Mouse (Mus musculus) liver, embryonic 16.5 days (tissue): ENCODE results near the gene Olfr911-ps1. TPM values are rescaled to one million over a fixed set of nuclear protein-coding genes. Genes with fewer than 3 reads are reported as not detected.

Source experiments
- ATAC-seq: fragments of 200-750 bp; cut with Nextera tagmentation; 2 replicates; pipeline ENCODE4 v1.8.0; 2017; ENCODE audit warnings: low read depth, mild to moderate bottlenecking, moderate number of reproducible peaks, moderate library complexity
- H3K27ac ChIP-seq: fragments of 300-500 bp; sonication (generic); 2 replicates; pipeline ENCODE4 v1.5.1; 2014; ENCODE audit warnings: mild to moderate bottlenecking, low read length
- H3K27me3 ChIP-seq: fragments of 300-500 bp; sonication (generic); 2 replicates; pipeline ENCODE4 v1.6.1; 2014; ENCODE audit warnings: low read depth, low read length, mixed read lengths; ENCODE audit not compliant: control insufficient read depth, insufficient read depth
- H3K36me3 ChIP-seq: fragments of 300-500 bp; sonication (generic); 2 replicates; pipeline ENCODE4 v1.6.1; 2014; ENCODE audit warnings: mild to moderate bottlenecking; ENCODE audit not compliant: control insufficient read depth, insufficient read depth
- H3K4me1 ChIP-seq: fragments of 300-500 bp; sonication (generic); 2 replicates; pipeline ENCODE4 v1.6.1; 2014; ENCODE audit warnings: low read depth, low read length, mixed read lengths; ENCODE audit not compliant: control insufficient read depth
- H3K4me2 ChIP-seq: fragments of 300-500 bp; sonication (generic); 2 replicates; pipeline ENCODE4 v1.6.1; 2014; ENCODE audit warnings: low read depth, low read length, mixed read lengths
- H3K4me3 ChIP-seq: fragments of 300-500 bp; sonication (generic); 2 replicates; pipeline ENCODE4 v1.5.1; 2014; ENCODE audit warnings: low read depth, mild to moderate bottlenecking, low read length
- H3K9ac ChIP-seq: fragments of 300-500 bp; sonication (generic); 2 replicates; pipeline ENCODE4 v1.6.1; 2014; ENCODE audit warnings: low read depth, low read length
- H3K9me3 ChIP-seq: fragments of 300-500 bp; sonication (generic); replicated peaks from 2 replicates; pipeline ENCODE4 v1.6.1; 2016; ENCODE audit warnings: low read length; ENCODE audit not compliant: control insufficient read depth
- WGBS: fragments of 180-500 bp; shearing (Covaris S2); extraction: QIAGEN DNeasy Blood & Tissue Kit; methylation state at CpG from one replicate; pipeline ENCODE4 v1.1.7; 2014; ENCODE audit not compliant: insufficient replicate concordance; 5-methylcytosine and 5-hydroxymethylcytosine counted together
- polyA plus RNA-seq: library from polyadenylated mRNA; unstranded; fragments of >200 nt; fragmentation: Nextera tagmentation; extraction: Ambion mirVana; gene quantifications from 2 replicates; pipeline ENCODE4 v1.2.1, GENCODE M21; 2015

The Olfr911-ps1 gene
- polyA plus RNA-seq: not detected in 2 replicates

DNA sequence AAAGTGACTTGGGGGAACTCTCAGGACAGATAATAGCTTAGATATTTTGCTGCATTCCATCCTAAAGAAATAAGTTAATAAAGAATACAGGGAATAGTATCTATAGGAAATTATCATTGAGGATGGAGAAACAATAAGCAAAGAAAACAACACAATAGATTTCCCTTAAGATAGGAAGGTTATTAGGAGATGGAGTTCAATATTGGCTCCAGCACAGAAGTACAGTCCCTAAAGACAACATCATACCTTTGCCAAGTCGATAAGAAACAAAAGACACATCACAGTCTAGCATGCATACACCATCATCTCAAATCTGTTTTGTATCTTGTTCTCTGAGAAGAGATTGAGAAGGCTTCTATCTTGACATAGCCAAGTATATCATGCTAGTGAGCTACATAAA is at the start of gene Olfr911-ps1:
Gene Olfr911-ps1 (plus strand): TSS at position 301 of the 400 bp plus-strand sequence.
- Histone ChIP-seq H3K4me2 (no peak within 1 kb of the TSS), H3K27me3 (no peaks in the 10 kb centered on the region), H3K9ac (no peak within 1 kb of the TSS), H3K9me3 (no peaks in the 10 kb centered on the region), H3K27ac (no peak within 1 kb of the TSS), H3K4me1 (no peaks in the 10 kb centered on the region), H3K36me3 (no peaks in the 10 kb centered on the region), H3K4me3 (no peak within 1 kb of the TSS)
- WGBS: 20% methylated on average over 1 of the region's 1 CpGs
- ATAC-seq: no peak

DNA sequence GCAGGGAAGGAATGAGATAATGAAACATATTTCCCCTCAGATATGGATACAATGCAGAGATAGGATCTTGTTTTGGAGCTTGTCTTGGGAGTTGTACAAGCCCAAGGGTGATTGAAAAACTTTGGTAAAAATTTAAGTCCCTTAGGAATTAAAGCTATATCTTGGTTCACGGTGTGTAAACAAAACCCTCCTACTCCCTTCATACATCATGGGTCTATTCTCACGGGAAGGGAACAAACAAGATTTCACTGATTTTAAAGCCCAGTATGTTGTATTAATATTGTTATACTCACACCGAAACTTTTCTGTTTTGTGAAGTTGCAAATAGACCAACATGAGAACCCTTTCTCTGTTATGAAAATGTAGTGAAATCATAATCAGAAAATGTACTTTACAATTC is 34.6 kb upstream of the Olfr911-ps1 start, which contains the start of gene Olfr906:
Gene Olfr906 (plus strand): TSS at position 301 of the 400 bp plus-strand sequence.
- Histone ChIP-seq H3K4me1 (no peaks in the 10 kb centered on the region), H3K27ac (no peak within 1 kb of the TSS), H3K4me2 (no peak within 1 kb of the TSS), H3K27me3 (no peaks in the 10 kb centered on the region), H3K9me3 (no peaks in the 10 kb centered on the region), H3K9ac (no peak within 1 kb of the TSS), H3K36me3 (no peaks in the 10 kb centered on the region), H3K4me3 (no peak within 1 kb of the TSS)
- 52% methylated on average over 3 of the region's 3 CpGs for WGBS
- ATAC-seq: no peak

DNA sequence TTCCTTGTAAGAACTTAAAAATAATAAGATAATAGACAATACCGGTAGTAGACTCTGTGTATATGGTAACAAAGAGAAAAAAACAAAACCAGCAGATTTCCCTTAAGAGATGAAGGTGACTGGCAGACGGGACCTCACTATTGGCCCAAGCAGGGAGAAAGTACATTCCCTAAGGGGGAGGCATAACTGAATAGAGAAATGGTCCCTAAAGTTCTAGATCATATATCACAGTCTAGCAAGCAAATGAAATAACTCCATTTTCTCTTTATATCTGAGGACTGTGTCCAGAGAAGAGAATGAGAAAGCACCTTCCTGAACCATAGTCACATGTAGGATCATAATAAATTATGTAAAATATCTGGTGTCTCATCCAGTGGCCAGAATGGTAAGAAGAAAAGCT is 25.9 kb upstream of the Olfr911-ps1 start, which contains the start of gene Olfr907:
Gene Olfr907 (plus strand): TSS at position 301 of the 400 bp plus-strand sequence.
- H3K9me3 ChIP-seq: no peaks in the 10 kb centered on the region
- no peak within 1 kb of the TSS for H3K4me2 ChIP-seq
- no peaks in the 10 kb centered on the region for H3K36me3 ChIP-seq
- H3K9ac ChIP-seq: no peak within 1 kb of the TSS
- 49% methylated on average over 2 of the region's 2 CpGs for WGBS
- no peak within 1 kb of the TSS for H3K4me3 ChIP-seq
- H3K27ac ChIP-seq: no peak within 1 kb of the TSS
- H3K27me3 ChIP-seq: no peaks in the 10 kb centered on the region
- no peak for ATAC-seq
- H3K4me1 ChIP-seq: no peaks in the 10 kb centered on the region

DNA sequence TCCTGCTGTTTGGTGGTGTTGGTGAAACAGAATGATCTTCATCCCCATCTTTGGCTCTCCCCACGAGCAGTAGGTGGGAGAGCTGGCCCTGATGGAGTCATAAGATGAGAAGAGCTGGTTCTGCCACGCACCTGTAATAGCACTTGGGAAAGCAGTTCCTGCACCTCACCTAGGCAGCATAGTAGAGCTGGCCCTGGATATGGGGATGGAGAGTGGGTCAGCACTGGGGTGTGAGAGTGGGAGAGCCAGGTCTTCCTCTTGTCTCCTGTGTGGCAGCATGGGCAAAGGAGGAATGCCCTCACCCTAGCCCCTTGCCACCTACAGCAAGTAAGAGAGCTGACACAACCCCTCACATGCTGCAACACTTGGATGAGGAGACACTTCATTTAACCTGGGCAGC is 9.0 kb upstream of the Olfr911-ps1 start:
- Histone ChIP-seq H3K27me3 (no peaks in the 10 kb centered on the region), H3K4me1 (no peaks in the 10 kb centered on the region), H3K27ac (no peak overlapping the region), H3K4me3 (no peak overlapping the region), H3K9me3 (no peaks in the 10 kb centered on the region), H3K9ac (no peak overlapping the region), H3K4me2 (no peak overlapping the region), H3K36me3 (no peaks in the 10 kb centered on the region)
- ATAC-seq: no peak
- 44% methylated on average over 2 of the region's 2 CpGs for WGBS

DNA sequence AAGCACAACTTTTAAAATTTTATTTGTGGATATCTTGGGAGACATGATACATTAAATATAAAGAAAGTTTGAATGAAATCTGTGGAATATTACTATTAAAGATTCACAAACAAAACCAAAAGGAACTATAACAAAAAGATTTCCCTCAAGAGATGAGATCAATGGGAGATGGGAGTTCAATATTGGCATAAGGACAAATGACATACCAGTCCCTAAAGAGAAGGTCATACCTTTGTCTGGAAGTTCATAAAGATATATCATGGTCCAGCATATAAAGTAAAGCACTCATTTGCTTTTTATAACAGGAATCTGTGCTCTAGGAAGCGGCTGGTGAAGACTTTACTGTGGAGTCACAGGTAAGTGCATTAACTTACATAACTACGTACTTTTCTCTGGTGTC is 16.2 kb downstream of the Olfr911-ps1 start, which contains the start of gene Olfr910:
Gene Olfr910 (plus strand): TSS at position 301 of the 400 bp plus-strand sequence.
- Histone ChIP-seq H3K36me3 (no peaks in the 10 kb centered on the region), H3K9ac (no peak within 1 kb of the TSS), H3K4me3 (no peak within 1 kb of the TSS), H3K9me3 (no peaks in the 10 kb centered on the region), H3K4me1 (no peaks in the 10 kb centered on the region), H3K4me2 (no peak within 1 kb of the TSS), H3K27me3 (no peaks in the 10 kb centered on the region), H3K27ac (no peak within 1 kb of the TSS)
- no peak for ATAC-seq
- 70% methylated on average over 2 of the region's 2 CpGs for WGBS

Other genes starting within 250 kb of the Olfr911-ps1 start
- not detected in 2 replicates for gene Olfr896-ps1, start 230.5 kb upstream of the Olfr911-ps1 start, polyA plus RNA-seq
- not detected in 2 replicates for gene Olfr25, start 192.5 kb upstream of the Olfr911-ps1 start, polyA plus RNA-seq
- not detected in 2 replicates for gene Olfr898, start 173.2 kb upstream of the Olfr911-ps1 start, polyA plus RNA-seq
- not detected in 2 replicates for gene Olfr250, start 154.7 kb upstream of the Olfr911-ps1 start, polyA plus RNA-seq
- gene Olfr251, start 144.5 kb upstream of the Olfr911-ps1 start, polyA plus RNA-seq: not detected in 2 replicates
- gene Olfr147, start 119.9 kb upstream of the Olfr911-ps1 start, polyA plus RNA-seq: not detected in 2 replicates
- not detected in 2 replicates for gene Olfr901, start 92.1 kb upstream of the Olfr911-ps1 start, polyA plus RNA-seq
- not detected in 2 replicates for gene Olfr902, start 73.9 kb upstream of the Olfr911-ps1 start, polyA plus RNA-seq
- not detected in 2 replicates for gene Olfr904, start 58.4 kb upstream of the Olfr911-ps1 start, polyA plus RNA-seq
- not detected in 2 replicates for gene Olfr905, start 50.5 kb upstream of the Olfr911-ps1 start, polyA plus RNA-seq
- not detected in 2 replicates for gene Olfr906, start 34.5 kb upstream of the Olfr911-ps1 start, polyA plus RNA-seq
- gene Olfr907, start 25.8 kb upstream of the Olfr911-ps1 start, polyA plus RNA-seq: not detected in 2 replicates
- gene Olfr910, start 16.3 kb downstream of the Olfr911-ps1 start, polyA plus RNA-seq: not detected in 2 replicates
- gene Olfr912, start 58.6 kb downstream of the Olfr911-ps1 start, polyA plus RNA-seq: not detected in 2 replicates
- not detected in 2 replicates for gene Olfr913, start 71.2 kb downstream of the Olfr911-ps1 start, polyA plus RNA-seq
- gene Olfr914, start 83.5 kb downstream of the Olfr911-ps1 start, polyA plus RNA-seq: not detected in 2 replicates
- not detected in 2 replicates for gene Olfr916, start 138.3 kb downstream of the Olfr911-ps1 start, polyA plus RNA-seq
- gene Olfr917, start 144.3 kb downstream of the Olfr911-ps1 start, polyA plus RNA-seq: not detected in 2 replicates
- gene Olfr918, start 153.0 kb downstream of the Olfr911-ps1 start, polyA plus RNA-seq: not detected in 2 replicates
- gene Olfr919, start 182.1 kb downstream of the Olfr911-ps1 start, polyA plus RNA-seq: not detected in 2 replicates
- 9.0 and 9.5 TPM in 2 replicates for gene Vwa5a, start 196.7 kb downstream of the Olfr911-ps1 start, polyA plus RNA-seq
- not detected in 2 replicates for gene Olfr920, start 230.7 kb downstream of the Olfr911-ps1 start, polyA plus RNA-seq